In the genomic region with DNA sequence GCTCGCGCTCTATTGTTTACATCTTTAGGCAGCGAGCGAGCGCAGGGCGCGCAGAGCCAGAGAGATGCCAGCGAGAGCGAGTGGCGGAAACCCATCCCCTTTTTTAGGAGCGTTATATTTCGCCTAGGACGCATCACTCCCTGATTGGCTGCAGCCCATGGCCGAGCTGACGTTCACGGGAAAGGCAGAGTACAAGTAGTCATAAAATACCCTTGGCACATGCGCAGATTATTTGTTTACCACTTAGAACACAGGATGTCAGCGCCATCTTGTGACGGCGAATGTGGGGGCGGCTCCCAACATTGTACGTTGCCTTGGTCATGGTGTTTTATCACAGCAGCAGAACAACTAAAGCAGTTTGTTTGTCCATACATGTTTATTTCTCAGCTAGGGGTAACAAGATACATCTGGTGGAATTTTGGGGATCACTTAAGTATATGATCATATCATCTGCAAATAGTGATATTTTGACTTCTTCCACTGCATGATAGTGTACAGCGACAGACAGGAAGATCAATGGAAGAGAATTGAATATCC, we compare ENCODE assay signal across 10 mouse cellular contexts. TPM values are rescaled to one million over a fixed set of nuclear protein-coding genes. Genes with fewer than 3 reads are reported as not detected.
DNase-seq lines count a peak whose midpoint lies in the region; ATAC-seq and TF ChIP-seq lines count a peak whose summit lies in the region.
"Not testable (repeated sequence)": the region's sequence is repeated elsewhere in the genome, so short reads cannot be mapped to it uniquely, and the experiment has no call there.
"Had no signal": no experiment of that assay in that cellular context is flagged by ENCODE, and none has a peak within 500 bp of the region (broad histone marks: within the 10 kb centered on the region; RNA-seq: fewer than 3 reads in every experiment).

No protein-coding gene starts in this region.

- TF ChIP-seq EP300 in lung, postnatal 0 days (IDR thresholded peaks at IDR 0.05); stomach, postnatal 0 days (optimal IDR thresholded peaks at IDR 0.05): not testable (repeated sequence)

- 14% methylated on average over 16 of the region's 23 CpGs for WGBS in embryonic facial prominence, embryonic 14.5 days
- 16% methylated on average over 23 of the region's 23 CpGs for WGBS in heart, embryonic 12.5 days
- WGBS in limb, embryonic 13.5 days: 12% methylated on average over 20 of the region's 23 CpGs
- 27% methylated on average over 16 of the region's 23 CpGs for WGBS in lung, postnatal 0 days
- WGBS in neural tube, embryonic 12.5 days: 13% methylated on average over 23 of the region's 23 CpGs
- WGBS in stomach, postnatal 0 days: 20% methylated on average over 18 of the region's 23 CpGs

- not testable (repeated sequence) for H3K27ac ChIP-seq in embryonic facial prominence, embryonic 14.5 days (replicated peaks; ENCODE audit: low read depth, low read length); heart, embryonic 12.5 days (ENCODE audit: poor library complexity, severe bottlenecking); limb, embryonic 13.5 days; lung, postnatal 0 days (ENCODE audit: low read length); neural tube, embryonic 12.5 days; stomach, postnatal 0 days (replicated peaks)

- not testable (repeated sequence) for H3K4me1 ChIP-seq in embryonic facial prominence, embryonic 14.5 days (ENCODE audit: control insufficient read depth, insufficient read depth, low read length); heart, embryonic 12.5 days (replicated peaks); limb, embryonic 13.5 days; lung, postnatal 0 days (ENCODE audit: insufficient read depth, low read depth, low read length); neural tube, embryonic 12.5 days; stomach, postnatal 0 days (replicated peaks; ENCODE audit: control insufficient read depth, insufficient read depth)

- H3K36me3 ChIP-seq in embryonic facial prominence, embryonic 14.5 days (ENCODE audit: control insufficient read depth, insufficient read depth, low read length); heart, embryonic 12.5 days; limb, embryonic 13.5 days; lung, postnatal 0 days (ENCODE audit: insufficient read depth, low read length); neural tube, embryonic 12.5 days; stomach, postnatal 0 days (ENCODE audit: control insufficient read depth, insufficient read depth, low read length): not testable (repeated sequence)

- H3K4me2 ChIP-seq in embryonic facial prominence, embryonic 14.5 days (ENCODE audit: low read depth, low read length): peak overlapping the region; percentile 54
- H3K4me2 ChIP-seq in heart, embryonic 12.5 days: peak overlapping the region; percentile 74
- peak overlapping the region; percentile 58 for H3K4me2 ChIP-seq in limb, embryonic 13.5 days (replicated peaks)
- peak overlapping the region; percentile 36 for H3K4me2 ChIP-seq in lung, postnatal 0 days (replicated peaks; ENCODE audit: low read depth, low read length)
- peak overlapping the region; percentile 63 for H3K4me2 ChIP-seq in neural tube, embryonic 12.5 days (replicated peaks)
- H3K4me2 ChIP-seq in stomach, postnatal 0 days (replicated peaks; ENCODE audit: low read depth): peak overlapping the region; percentile 38; the same call in 1 of the 2 replicates

- not testable (repeated sequence) for TF ChIP-seq CTCF in lung, postnatal 0 days (IDR thresholded peaks at IDR 0.05)
- TF ChIP-seq CTCF in stomach, postnatal 0 days (IDR thresholded peaks at IDR 0.05; ENCODE audit: low read depth): peak; percentile 39

- peak overlapping the region; percentile 54 for H3K9ac ChIP-seq in embryonic facial prominence, embryonic 14.5 days (ENCODE audit: low read depth, low read length)
- not testable (repeated sequence) for H3K9ac ChIP-seq in heart, embryonic 12.5 days; limb, embryonic 13.5 days; lung, postnatal 0 days (replicated peaks; ENCODE audit: low read depth); neural tube, embryonic 12.5 days; stomach, postnatal 0 days (ENCODE audit: low read length)

- H3K9me3 ChIP-seq in embryonic facial prominence, embryonic 14.5 days (ENCODE audit: control insufficient read depth, low read length); heart, embryonic 12.5 days (replicated peaks); limb, embryonic 13.5 days; lung, postnatal 0 days (ENCODE audit: low read length); neural tube, embryonic 12.5 days; stomach, postnatal 0 days (ENCODE audit: control insufficient read depth, low read length): not testable (repeated sequence)

- not testable (repeated sequence) for H3K27me3 ChIP-seq in embryonic facial prominence, embryonic 14.5 days (replicated peaks; ENCODE audit: control insufficient read depth, insufficient read depth, low read length); heart, embryonic 12.5 days (replicated peaks); limb, embryonic 13.5 days; lung, postnatal 0 days (replicated peaks; ENCODE audit: insufficient read depth, low read length); neural tube, embryonic 12.5 days (replicated peaks); stomach, postnatal 0 days (ENCODE audit: control insufficient read depth, insufficient read depth, low read length)

- peak; percentile 44; the same call in 1 of the 2 replicates for ATAC-seq in embryonic facial prominence, embryonic 14.5 days (ENCODE audit: low read depth)
- ATAC-seq in heart, embryonic 12.5 days (ENCODE audit: insufficient number of reproducible peaks, low FRiP score); lung, postnatal 0 days; stomach, postnatal 0 days (ENCODE audit: low FRiP score, low TSS enrichment): not testable (repeated sequence)
- ATAC-seq in limb, embryonic 13.5 days (ENCODE audit: low FRiP score, low read depth): peak; percentile 61; the same call in 1 of the 2 replicates
- ATAC-seq in neural tube, embryonic 12.5 days (ENCODE audit: low FRiP score, low read depth): peak; percentile 78

- H3K4me3 ChIP-seq in embryonic facial prominence, embryonic 14.5 days (ENCODE audit: low read depth, low read length): peak overlapping the region; percentile 30
- peak overlapping the region; percentile 44 for H3K4me3 ChIP-seq in heart, embryonic 12.5 days
- H3K4me3 ChIP-seq in limb, embryonic 13.5 days: peak overlapping the region; percentile 37
- H3K4me3 ChIP-seq in lung, postnatal 0 days (ENCODE audit: low read depth, low read length): 0 out of 2 replicates have a peak overlapping the region, but pooled peaks have one; percentile 3
- H3K4me3 ChIP-seq in neural tube, embryonic 12.5 days: peak overlapping the region; percentile 25
- H3K4me3 ChIP-seq in stomach, postnatal 0 days (ENCODE audit: low read depth, low read length): not testable (repeated sequence)

- DNase-seq in Muller cell, postnatal 12 days (ENCODE audit: inconsistent ontology term): peak; percentile 24
- peak; percentile 13 for DNase-seq in embryonic facial prominence, embryonic 14.5 days (ENCODE audit: low spot score)
- peak; percentile 51 for DNase-seq in induced T-regulatory cell, adult 2 months (ENCODE audit: low read depth)
- peak; percentile 6 for DNase-seq in lung, postnatal 0 days (ENCODE audit: low spot score)
- DNase-seq in stomach, postnatal 0 days (ENCODE audit: low spot score): not testable (repeated sequence)

RNA-seq across cellular contexts. Expression of a gene that starts 17.5 kb away (rescaled TPM):
- 0.50 and 0.81 TPM in 2 replicates for polyA plus RNA-seq in embryonic facial prominence, embryonic 14.5 days (2014; fragmentation: Nextera tagmentation; extraction: Ambion mirVana)
- polyA plus RNA-seq in heart, embryonic 12.5 days (2016; fragmentation: Nextera tagmentation; extraction: Ambion mirVana): not detected in 2 replicates
- polyA plus RNA-seq in limb, embryonic 13.5 days (2015; fragmentation: Nextera tagmentation; extraction: Ambion mirVana): not detected in 2 replicates
- polyA plus RNA-seq in lung, postnatal 0 days (2015; fragmentation: Nextera tagmentation; extraction: Ambion mirVana): not detected in 2 replicates
- not detected in 2 replicates for polyA plus RNA-seq in neural tube, embryonic 12.5 days (2016; fragmentation: Nextera tagmentation; extraction: Ambion mirVana)
- polyA plus RNA-seq in stomach, postnatal 0 days (2015; fragmentation: Nextera tagmentation; extraction: Ambion mirVana): 0.05 TPM in 1 of 2 replicates, not detected in the other
- polyA plus RNA-seq: erythroblast, embryonic 14.5 days; macrophage had no signal

RNA-seq across cellular contexts. Expression of a gene that starts 39.4 kb away (rescaled TPM):
- 0.11 TPM in 1 of 2 replicates, not detected in the other for polyA plus RNA-seq in embryonic facial prominence, embryonic 14.5 days (2014; fragmentation: Nextera tagmentation; extraction: Ambion mirVana)
- not detected in 2 replicates for polyA plus RNA-seq in heart, embryonic 12.5 days (2016; fragmentation: Nextera tagmentation; extraction: Ambion mirVana)
- not detected in 2 replicates for polyA plus RNA-seq in limb, embryonic 13.5 days (2015; fragmentation: Nextera tagmentation; extraction: Ambion mirVana)
- not detected in 2 replicates for polyA plus RNA-seq in lung, postnatal 0 days (2015; fragmentation: Nextera tagmentation; extraction: Ambion mirVana)
- polyA plus RNA-seq in neural tube, embryonic 12.5 days (2016; fragmentation: Nextera tagmentation; extraction: Ambion mirVana): not detected in 2 replicates
- 0.06 and 0.13 TPM in 2 replicates for polyA plus RNA-seq in stomach, postnatal 0 days (2015; fragmentation: Nextera tagmentation; extraction: Ambion mirVana)
- polyA plus RNA-seq: erythroblast, embryonic 14.5 days; macrophage had no signal
